Mouse (Mus musculus) intestine, embryonic 16.5 days (tissue): ENCODE results near the gene Cks2. TPM values are rescaled to one million over a fixed set of nuclear protein-coding genes. Genes with fewer than 3 reads are reported as not detected.
A peak's percentile ranks its signal among the peaks of the same experiment; 100 is the strongest.

Source experiments
- ATAC-seq: fragments of 200-750 bp; cut with Nextera tagmentation; 2 replicates; pipeline ENCODE4 v1.8.0; 2017; ENCODE audit warnings: moderate TSS enrichment, moderate library complexity
- H3K27ac ChIP-seq: fragments of 300-500 bp; sonication (generic); 2 replicates; pipeline ENCODE4 v1.5.1; 2014; ENCODE audit warnings: mild to moderate bottlenecking, low read length
- H3K27me3 ChIP-seq: fragments of 300-500 bp; sonication (generic); replicated peaks from 2 replicates; pipeline ENCODE4 v1.6.1; 2014; ENCODE audit warnings: low read length, control low read depth, mixed read lengths; ENCODE audit not compliant: control insufficient read depth, insufficient read depth
- H3K36me3 ChIP-seq: fragments of 300-500 bp; sonication (generic); 2 replicates; pipeline ENCODE4 v1.6.1; 2014; ENCODE audit warnings: low read length, control low read depth; ENCODE audit not compliant: control insufficient read depth, insufficient read depth
- H3K4me1 ChIP-seq: fragments of 300-500 bp; sonication (generic); 2 replicates; pipeline ENCODE4 v1.6.1; 2014; ENCODE audit warnings: low read length, control low read depth, mixed read lengths; ENCODE audit not compliant: control insufficient read depth, insufficient read depth
- H3K4me2 ChIP-seq: fragments of 300-500 bp; sonication (generic); 2 replicates; pipeline ENCODE4 v1.6.1; 2014; ENCODE audit warnings: low read depth, low read length, control low read depth
- H3K4me3 ChIP-seq: fragments of 300-500 bp; sonication (generic); 2 replicates; pipeline ENCODE4 v1.5.1; 2014; ENCODE audit warnings: mild to moderate bottlenecking, low read length
- H3K9ac ChIP-seq: fragments of 300-500 bp; sonication (generic); 2 replicates; pipeline ENCODE4 v1.6.1; 2014; ENCODE audit warnings: low read depth, low read length
- H3K9me3 ChIP-seq: fragments of 300-500 bp; sonication (generic); 2 replicates; pipeline ENCODE4 v1.6.1; 2016; ENCODE audit warnings: low read length, control low read depth; ENCODE audit not compliant: control insufficient read depth
- WGBS: fragments of 180-500 bp; shearing (Covaris S2); extraction: QIAGEN DNeasy Blood & Tissue Kit; methylation state at CpG from one replicate; pipeline ENCODE4 v1.1.7; 2014; 5-methylcytosine and 5-hydroxymethylcytosine counted together
- polyA plus RNA-seq: library from polyadenylated mRNA; unstranded; fragments of >200 nt; fragmentation: Nextera tagmentation; extraction: Ambion mirVana; gene quantifications from 2 replicates; pipeline ENCODE4 v1.2.1, GENCODE M21; 2015

Cks2 gene
- polyA plus RNA-seq, 1 experiment from 2014 or later: 266 TPM

DNA sequence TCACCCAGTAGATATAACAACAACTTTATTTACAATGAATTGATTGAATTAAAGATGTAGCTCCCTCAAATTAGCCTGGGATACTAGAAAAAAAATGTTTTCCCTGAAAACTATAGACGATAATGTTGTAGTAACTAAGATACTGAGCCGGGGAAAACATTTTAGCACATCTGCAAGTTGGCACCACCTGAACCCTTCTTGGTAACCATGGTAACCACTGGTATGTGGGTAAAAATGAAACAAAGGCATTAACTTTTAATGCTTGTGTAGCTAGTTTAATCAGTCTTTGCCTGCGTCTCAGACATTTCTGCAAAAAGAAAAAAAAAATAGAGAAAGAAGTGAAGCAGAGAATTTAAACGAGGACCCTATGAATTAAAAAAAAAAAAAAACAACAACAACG lies 33.5 kb upstream of the Cks2 start:
- Histone ChIP-seq H3K27ac (no peak overlapping the region), H3K27me3 (no peaks in the 10 kb centered on the region), H3K4me3 (no peak overlapping the region), H3K4me1 (no peaks in the 10 kb centered on the region), H3K9ac (no peak overlapping the region), H3K36me3 (no peaks in the 10 kb centered on the region), H3K4me2 (no peak overlapping the region), H3K9me3 (no peaks in the 10 kb centered on the region)
- ATAC-seq: no peak
- WGBS: 52% methylated on average over 5 of the region's 5 CpGs

DNA sequence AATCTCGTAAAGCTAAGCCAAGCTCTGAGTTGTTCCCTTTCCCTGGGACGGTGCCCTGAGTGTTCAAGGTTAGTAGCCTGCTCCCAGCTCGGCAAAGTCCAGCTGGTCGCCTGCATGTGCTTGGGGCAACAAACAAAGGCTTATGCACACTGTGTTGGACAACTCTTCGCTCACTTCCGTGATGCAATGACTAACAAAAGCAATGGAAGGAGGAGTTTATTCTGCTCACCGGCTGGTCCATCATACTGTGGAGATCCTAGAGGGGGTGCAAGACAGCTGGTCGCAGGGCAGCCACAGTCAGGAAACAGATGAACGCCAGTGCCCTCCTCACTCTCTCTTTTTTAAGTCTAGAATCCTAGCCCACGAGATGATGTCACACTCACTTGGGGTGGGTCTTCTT lies 29.2 kb upstream of the Cks2 start:
- no peak overlapping the region for H3K4me2 ChIP-seq
- no peaks in the 10 kb centered on the region for H3K4me1 ChIP-seq
- H3K4me3 ChIP-seq: no peak overlapping the region
- no peaks in the 10 kb centered on the region for H3K36me3 ChIP-seq
- H3K27me3 ChIP-seq: no peaks in the 10 kb centered on the region
- H3K27ac ChIP-seq: no peak overlapping the region
- ATAC-seq: no peak
- WGBS: 60% methylated on average over 10 of the region's 10 CpGs
- H3K9me3 ChIP-seq: no peaks in the 10 kb centered on the region
- no peak overlapping the region for H3K9ac ChIP-seq

DNA sequence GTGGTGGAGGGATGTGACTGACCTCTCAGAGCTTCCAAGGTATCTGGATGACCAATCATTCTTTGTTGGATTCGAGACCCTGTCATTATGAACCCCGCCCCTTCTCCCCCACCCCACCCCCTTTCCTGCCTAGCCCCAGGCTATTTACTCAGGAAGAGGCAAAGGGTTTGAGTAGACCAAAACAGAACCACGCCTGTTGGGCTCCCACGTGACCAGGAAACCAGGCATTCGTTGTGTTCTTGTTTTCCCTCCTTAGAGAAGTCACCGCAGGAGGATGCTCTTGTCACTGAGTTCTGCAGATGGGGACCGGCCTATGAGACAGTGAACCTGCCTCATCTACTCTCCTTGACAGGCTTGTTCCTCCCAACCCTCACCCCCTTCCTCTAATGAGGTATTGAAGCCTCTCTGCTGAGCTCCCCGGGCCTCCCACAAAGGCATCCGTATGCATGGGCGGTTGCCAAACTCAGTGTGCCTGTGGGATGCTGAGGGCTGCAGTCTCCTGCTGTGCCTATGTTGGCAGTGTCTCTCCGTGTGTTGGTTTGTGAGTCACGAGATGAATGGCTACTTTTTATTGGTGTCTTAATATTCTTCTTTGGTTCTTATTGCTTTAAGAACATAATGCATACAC lies 28.5 kb upstream of the Cks2 start:
- 0 out of 2 replicates have a peak overlapping the region, but pooled peaks have one; percentile 19 for H3K9ac ChIP-seq

DNA sequence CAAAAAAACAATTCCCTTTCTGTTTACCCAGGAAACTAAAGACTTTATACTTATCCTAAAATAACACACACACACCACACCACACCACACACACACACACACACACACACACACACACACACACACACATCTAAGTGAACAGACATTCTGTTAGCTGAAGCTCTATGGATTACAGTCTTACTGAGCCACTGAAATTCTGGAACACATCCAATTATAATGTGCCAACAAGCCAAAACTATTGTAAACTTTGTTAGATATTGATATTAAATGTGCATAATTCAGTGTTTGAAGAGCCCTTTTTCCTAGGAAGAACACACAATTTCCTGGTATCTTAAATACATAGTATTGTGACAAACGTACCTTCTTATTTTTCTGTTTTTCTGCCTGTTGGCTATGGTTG lies 27.7 kb upstream of the Cks2 start:
- Histone ChIP-seq H3K4me3 (no peak overlapping the region), H3K9me3 (no peaks in the 10 kb centered on the region), H3K36me3 (no peaks in the 10 kb centered on the region), H3K27ac (no peak overlapping the region), H3K9ac (no peak overlapping the region), H3K4me2 (no peak overlapping the region), H3K4me1 (no peaks in the 10 kb centered on the region), H3K27me3 (no peaks in the 10 kb centered on the region)
- ATAC-seq: no peak
- WGBS: 71% methylated on average over 1 of the region's 1 CpGs

More for the DNA sequence above, 28.5 kb upstream of the Cks2 start:
- 22% methylated on average over 12 of the region's 12 CpGs for WGBS
- Histone ChIP-seq H3K4me2 (no peak overlapping the region), H3K36me3 (no peaks in the 10 kb centered on the region), H3K9me3 (no peaks in the 10 kb centered on the region), H3K4me1 (no peaks in the 10 kb centered on the region), H3K27me3 (no peaks in the 10 kb centered on the region), H3K27ac (no peak overlapping the region), H3K4me3 (no peak overlapping the region)
- ATAC-seq: no peak

DNA sequence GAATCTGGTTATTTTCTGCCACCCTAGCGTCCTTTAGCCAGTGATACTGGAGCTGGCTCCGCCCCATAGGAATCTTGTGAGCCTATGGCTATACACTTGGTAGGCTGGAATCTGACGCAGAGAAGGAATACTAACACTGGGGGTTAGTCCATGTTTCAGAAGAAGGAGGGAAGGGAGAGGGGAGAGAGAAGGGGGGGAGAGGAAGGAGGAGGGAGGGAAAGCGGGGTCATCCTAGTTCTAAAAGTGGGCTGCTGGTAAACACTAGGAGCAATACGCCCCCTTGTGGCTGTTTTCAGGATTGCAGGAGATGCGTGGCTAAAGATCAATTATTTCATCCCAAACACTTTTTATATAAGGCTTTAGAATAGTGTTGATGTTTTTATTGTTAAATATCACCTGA lies 27.2 kb upstream of the Cks2 start:
- H3K4me1 ChIP-seq: no peaks in the 10 kb centered on the region
- H3K27me3 ChIP-seq: no peaks in the 10 kb centered on the region
- H3K27ac ChIP-seq: no peak overlapping the region
- H3K9me3 ChIP-seq: no peaks in the 10 kb centered on the region
- WGBS: 21% methylated on average over 6 of the region's 6 CpGs
- H3K4me2 ChIP-seq: no peak overlapping the region
- H3K9ac ChIP-seq: no peak overlapping the region
- no peak overlapping the region for H3K4me3 ChIP-seq
- no peaks in the 10 kb centered on the region for H3K36me3 ChIP-seq
- ATAC-seq: no peak

DNA sequence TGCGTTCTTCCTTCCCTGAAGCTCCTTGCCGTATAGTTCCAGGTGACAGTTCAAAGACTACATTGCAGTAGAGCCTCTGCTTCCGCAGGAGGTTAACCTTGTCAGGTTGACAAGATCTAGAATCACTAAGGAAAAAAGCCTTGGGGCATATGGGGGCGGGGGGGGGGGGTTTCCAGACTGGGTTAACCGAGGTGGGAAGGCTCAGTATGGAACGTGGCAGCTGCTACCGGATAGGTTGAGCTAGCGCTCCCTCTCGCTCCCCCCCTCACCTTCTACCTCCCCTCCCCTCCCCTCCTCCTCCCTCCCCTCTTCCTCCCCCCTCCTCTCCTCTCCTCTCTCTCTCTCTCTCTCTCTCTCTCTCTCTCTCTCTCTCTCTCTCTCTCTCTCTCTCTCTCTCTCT lies 26.4 kb upstream of the Cks2 start:
- Histone ChIP-seq H3K36me3 (no peaks in the 10 kb centered on the region), H3K27me3 (no peaks in the 10 kb centered on the region), H3K4me2 (no peak overlapping the region), H3K9ac (no peak overlapping the region), H3K9me3 (no peaks in the 10 kb centered on the region), H3K4me3 (no peak overlapping the region), H3K27ac (no peak overlapping the region), H3K4me1 (no peaks in the 10 kb centered on the region)
- 30% methylated on average over 8 of the region's 9 CpGs for WGBS
- ATAC-seq: no peak

DNA sequence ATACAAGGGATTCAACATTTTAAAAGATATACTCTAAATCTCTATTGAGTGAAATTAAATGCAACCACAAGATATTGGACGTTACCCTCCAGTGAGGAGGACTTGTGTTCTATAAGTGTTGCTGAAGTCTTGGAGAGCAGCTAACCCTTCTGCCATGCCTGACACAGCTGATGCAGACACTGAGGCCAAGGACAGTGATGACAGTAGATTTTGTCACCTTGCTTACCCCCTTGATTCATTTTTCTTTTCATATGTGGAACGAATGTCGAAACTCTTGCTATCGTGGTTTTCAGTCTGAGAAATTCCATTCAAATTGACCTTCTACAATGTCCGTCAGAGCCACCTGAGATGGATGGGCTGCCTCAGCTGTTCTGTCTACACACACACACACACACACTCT lies 22.4 kb upstream of the Cks2 start:
- no peak for ATAC-seq
- H3K4me1 ChIP-seq: no peaks in the 10 kb centered on the region

DNA sequence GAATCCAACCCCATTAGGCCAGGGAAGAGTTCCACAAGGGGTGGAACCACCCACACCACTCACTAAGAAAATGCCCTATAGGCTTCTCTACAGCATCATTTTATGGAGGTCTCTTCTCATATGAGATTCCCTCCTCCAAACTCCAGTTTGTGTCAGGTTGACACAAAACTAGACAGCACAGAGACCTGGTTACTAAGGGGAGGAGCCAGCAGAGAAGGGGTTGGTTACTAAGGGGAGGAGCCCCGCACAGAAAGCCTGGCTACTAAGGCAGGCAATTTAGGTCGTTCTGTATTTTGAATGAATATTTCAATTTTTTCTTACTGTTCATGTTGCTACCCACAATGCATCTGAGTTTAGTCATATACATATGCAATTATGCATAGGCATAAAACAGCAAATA lies 21.4 kb upstream of the Cks2 start:
- H3K4me2 ChIP-seq: no peak overlapping the region
- H3K27me3 ChIP-seq: no peaks in the 10 kb centered on the region
- 88% methylated on average over 2 of the region's 2 CpGs for WGBS
- H3K4me1 ChIP-seq: no peaks in the 10 kb centered on the region
- no peak overlapping the region for H3K4me3 ChIP-seq
- no peak overlapping the region for H3K27ac ChIP-seq
- H3K36me3 ChIP-seq: no peaks in the 10 kb centered on the region
- ATAC-seq: no peak
- H3K9me3 ChIP-seq: no peaks in the 10 kb centered on the region
- H3K9ac ChIP-seq: no peak overlapping the region

More for the DNA sequence above, 22.4 kb upstream of the Cks2 start:
- H3K36me3 ChIP-seq: no peaks in the 10 kb centered on the region
- no peak overlapping the region for H3K4me3 ChIP-seq
- no peaks in the 10 kb centered on the region for H3K9me3 ChIP-seq
- H3K27me3 ChIP-seq: no peaks in the 10 kb centered on the region
- H3K9ac ChIP-seq: no peak overlapping the region
- H3K27ac ChIP-seq: no peak overlapping the region
- WGBS: 86% methylated on average over 5 of the region's 5 CpGs
- no peak overlapping the region for H3K4me2 ChIP-seq

DNA sequence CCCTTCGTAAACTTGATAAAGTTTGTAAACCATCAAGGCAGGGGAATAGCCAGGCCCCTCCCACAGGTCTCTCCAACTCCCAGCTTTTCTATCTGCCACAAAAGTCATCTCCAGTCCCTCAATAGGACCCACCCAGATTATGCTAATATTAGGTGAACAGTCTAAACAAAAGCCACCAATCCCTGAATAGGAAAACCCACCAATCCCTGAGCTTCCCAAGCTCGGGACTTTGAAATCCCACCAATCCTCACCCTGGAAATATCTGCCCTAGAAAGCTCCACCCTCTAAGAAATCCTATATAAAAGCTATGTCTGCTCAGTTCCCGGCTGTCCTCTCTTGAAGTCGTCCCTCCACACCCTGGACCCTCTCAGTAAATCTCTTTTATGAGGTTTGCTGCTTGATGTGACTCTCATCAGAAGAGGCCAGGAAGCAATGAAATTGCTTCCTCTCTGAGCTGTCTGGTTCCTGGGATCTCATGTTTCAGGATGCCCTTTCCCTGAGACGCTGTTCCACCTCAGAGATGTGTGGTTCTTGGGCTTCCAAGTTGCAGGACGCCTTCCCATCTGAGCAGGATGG lies 16.7 kb upstream of the Cks2 start:
- Histone ChIP-seq H3K27me3 (no peaks in the 10 kb centered on the region), H3K9ac (no peak overlapping the region), H3K4me3 (no peak overlapping the region), H3K27ac (no peak overlapping the region), H3K4me2 (no peak overlapping the region), H3K9me3 (no peaks in the 10 kb centered on the region), H3K36me3 (no peaks in the 10 kb centered on the region), H3K4me1 (no peaks in the 10 kb centered on the region)
- 75% methylated on average over 6 of the region's 6 CpGs for WGBS
- ATAC-seq: no peak
